Comparison of ENCODE assay signal across 7 mouse cellular contexts in the genomic region with DNA sequence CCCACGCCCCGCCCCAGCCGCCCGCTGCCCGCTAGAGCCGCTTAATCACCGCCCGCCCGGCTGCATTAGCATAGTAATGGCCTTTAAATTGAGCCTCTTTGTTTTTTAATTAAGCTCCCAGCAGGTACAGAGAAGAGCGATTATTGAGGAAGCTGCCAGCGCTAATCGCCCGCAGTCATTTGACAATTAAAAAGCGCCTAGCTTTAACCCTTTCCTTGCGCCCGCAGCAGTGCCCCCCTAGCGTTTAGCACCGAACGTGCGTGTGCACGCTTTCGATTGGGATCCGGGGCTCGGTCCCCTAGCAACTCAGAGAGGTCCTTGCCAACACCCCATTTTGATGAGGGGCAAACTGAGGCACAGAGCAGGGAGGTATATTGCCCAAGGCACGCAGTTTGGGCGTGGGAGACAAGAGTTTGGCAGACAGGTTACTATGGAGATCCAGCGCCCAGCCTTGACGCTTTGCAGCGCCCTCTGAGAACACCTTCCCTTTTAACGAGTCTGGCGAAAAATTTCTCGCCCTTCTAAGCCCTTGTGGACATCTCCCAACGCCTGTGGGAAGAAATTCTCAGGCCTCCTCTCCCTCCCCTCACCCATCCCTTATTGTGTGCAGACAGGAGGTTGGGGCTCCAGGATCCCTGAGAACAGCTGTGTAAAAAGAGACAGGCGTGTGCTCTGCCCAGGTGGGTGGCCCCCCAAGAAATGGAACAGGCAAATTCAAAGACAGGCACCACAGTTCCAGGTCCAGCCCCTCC. TPM values are rescaled to one million over a fixed set of nuclear protein-coding genes. Genes with fewer than 3 reads are reported as not detected.
DNase-seq lines count a peak whose midpoint lies in the region; ATAC-seq lines count a peak whose summit lies in the region.

No protein-coding gene starts in this region.

- DNase-seq in lung, postnatal 25 days (ENCODE audit: low spot score): no peak
- DNase-seq in left cerebral cortex, postnatal 4 days: peak; percentile 58
- peak; percentile 38 for DNase-seq in retina, adult 2 months (ENCODE audit: low read depth, low spot score)
- DNase-seq in spleen, adult 18-20 months: no peak
- DNase-seq in lung, adult 18-20 months: no peak

- intact Hi-C loops in left cerebral cortex, postnatal 4 days (cut with DNase I): no loop called here

- ATAC-seq in lung, embryonic 16.5 days (ENCODE audit: low read depth): no peak
- peak; percentile 68 for ATAC-seq in forebrain, embryonic 13.5 days

- H3K9ac ChIP-seq in lung, embryonic 16.5 days (ENCODE audit: low read length): no peak overlapping the region
- 0 out of 2 replicates have a peak overlapping the region, but pooled peaks have one; percentile 17 for H3K9ac ChIP-seq in forebrain, embryonic 13.5 days

- H3K27ac ChIP-seq in lung, embryonic 16.5 days (ENCODE audit: low read length): no peak overlapping the region
- no peak overlapping the region for H3K27ac ChIP-seq in forebrain, embryonic 13.5 days

- peaks cover 28% of the 10 kb centered on the region for H3K4me1 ChIP-seq in lung, embryonic 16.5 days (replicated peaks; ENCODE audit: control insufficient read depth, insufficient read depth, low read length)
- peaks cover 53% of the 10 kb centered on the region for H3K4me1 ChIP-seq in forebrain, embryonic 13.5 days

- no peaks in the 10 kb centered on the region for H3K9me3 ChIP-seq in lung, embryonic 16.5 days (ENCODE audit: control insufficient read depth, low read length)
- no peaks in the 10 kb centered on the region for H3K9me3 ChIP-seq in forebrain, embryonic 13.5 days (replicated peaks)

- peak overlapping the region; percentile 48 for H3K4me2 ChIP-seq in lung, embryonic 16.5 days (ENCODE audit: low read depth, low read length)
- peak overlapping the region; percentile 56 for H3K4me2 ChIP-seq in forebrain, embryonic 13.5 days

- WGBS in lung, embryonic 16.5 days: 1% methylated on average over 34 of the region's 34 CpGs
- under 1% methylated on average over 34 of the region's 34 CpGs for WGBS in forebrain, embryonic 13.5 days

- peaks cover 50% of the 10 kb centered on the region for H3K27me3 ChIP-seq in lung, embryonic 16.5 days (ENCODE audit: control insufficient read depth, insufficient read depth, low read depth, low read length)
- H3K27me3 ChIP-seq in forebrain, embryonic 13.5 days: peaks cover 99% of the 10 kb centered on the region

- H3K4me3 ChIP-seq in lung, embryonic 16.5 days (ENCODE audit: low read length): peak overlapping the region; percentile 32
- peak overlapping the region; percentile 21 for H3K4me3 ChIP-seq in forebrain, embryonic 13.5 days

- H3K36me3 ChIP-seq in lung, embryonic 16.5 days (ENCODE audit: control insufficient read depth, insufficient read depth, low read length): no peaks in the 10 kb centered on the region
- H3K36me3 ChIP-seq in forebrain, embryonic 13.5 days (ENCODE audit: poor library complexity, severe bottlenecking): no peaks in the 10 kb centered on the region

RNA-seq across cellular contexts. Expression of a gene that starts 59.4 kb away (rescaled TPM):
- polyA plus RNA-seq in lung, embryonic 16.5 days (2015; fragmentation: Nextera tagmentation; extraction: Ambion mirVana): 0.05 TPM in 1 of 2 replicates, not detected in the other
- polyA plus RNA-seq in forebrain, embryonic 13.5 days (2015; fragmentation: Nextera tagmentation; extraction: Ambion mirVana): 0.12 and 0.54 TPM in 2 replicates
- total RNA-seq in left cerebral cortex, postnatal 4 days (2021): under 1 TPM; 0.24 to 0.26 TPM

Comparison
In these comparisons a context has a peak if more than half of its experiments do, and no peak if none do; other contexts are left out.
1. DNase-seq: peak in left cerebral cortex, postnatal 4 days (single experiment) and retina, adult 2 months (single experiment); none in lung, postnatal 25 days (single experiment), spleen, adult 18-20 months (0 of 2) and lung, adult 18-20 months (0 of 2).